Mouse (Mus musculus): Measurements from ENCODE around the gene Macc1. TPM values are rescaled to one million over a fixed set of nuclear protein-coding genes. Genes with fewer than 3 reads are reported as not detected.

The Macc1 gene
- polyA plus RNA-seq, 1 experiment from 2014 or later = 2.2 TPM

Other genes starting within 250 kb of the Macc1 start
- 3.2 and 4.1 TPM in 2 replicates for gene Itgb8, start 75.5 kb upstream of the Macc1 start, polyA plus RNA-seq (2015; fragmentation: Nextera tagmentation; extraction: Ambion mirVana)

All from embryonic facial prominence, embryonic 13.5 days (tissue).